In the genomic region with DNA sequence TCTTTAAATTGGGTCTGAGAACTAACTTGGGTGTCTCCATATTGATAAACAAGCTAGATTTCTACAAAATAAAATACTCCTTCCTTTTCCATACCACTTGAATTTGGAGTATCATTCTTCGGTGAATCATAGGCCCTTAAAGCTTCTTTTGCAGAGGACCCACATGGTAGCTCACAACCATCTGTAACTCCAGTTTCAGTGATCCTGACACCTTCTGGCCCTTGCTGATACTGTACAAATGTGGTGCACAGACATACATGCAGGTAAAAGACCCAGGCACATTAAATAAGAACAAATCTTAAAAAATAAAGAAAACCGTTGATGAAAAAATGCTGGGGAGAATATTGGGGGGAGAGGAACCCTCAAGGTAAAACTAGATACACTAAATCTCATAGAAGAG, we compare ENCODE assay signal across 1 mouse cellular context.
TF ChIP-seq lines count a peak whose summit lies in the region.

No protein-coding gene starts in this region.

TF ChIP-seq in ES-E14, 5 proteins besides CTCF, POLR2A, EP300 and RAD21:
- TF ChIP-seq CHD2 (IDR thresholded peaks at IDR 0.05; ENCODE audit: low read depth, low read length), result no peak
- no peak for TF ChIP-seq HCFC1 (IDR thresholded peaks at IDR 0.05; ENCODE audit: borderline replicate concordance, insufficient read depth, low read length)
- no peak for TF ChIP-seq ZNF384 (IDR thresholded peaks at IDR 0.05; ENCODE audit: low read depth, low read length)
- TF ChIP-seq ZC3H11A (IDR thresholded peaks at IDR 0.05; ENCODE audit: borderline replicate concordance, low read depth, low read length), result no peak
- TF ChIP-seq MAFK (IDR thresholded peaks at IDR 0.05; ENCODE audit: insufficient read depth, low read depth, low read length), result no peak
TF ChIP-seq in ES-E14: peak in this region for 0.
